Mouse (Mus musculus) liver, embryonic 16.5 days (tissue): Measurements from ENCODE around the gene Gna12. TPM values are rescaled to one million over a fixed set of nuclear protein-coding genes. Genes with fewer than 3 reads are reported as not detected.

Experiments used
- ATAC-seq: fragments of 200-750 bp; cut with Nextera tagmentation; 2 replicates; pipeline ENCODE4 v1.8.0; 2017; ENCODE audit warnings: low read depth, mild to moderate bottlenecking, moderate number of reproducible peaks, moderate library complexity
- H3K27ac ChIP-seq: fragments of 300-500 bp; sonication (generic); 2 replicates; pipeline ENCODE4 v1.5.1; 2014; ENCODE audit warnings: mild to moderate bottlenecking, low read length
- H3K27me3 ChIP-seq: fragments of 300-500 bp; sonication (generic); 2 replicates; pipeline ENCODE4 v1.6.1; 2014; ENCODE audit warnings: low read depth, low read length, mixed read lengths; ENCODE audit not compliant: control insufficient read depth, insufficient read depth
- H3K36me3 ChIP-seq: fragments of 300-500 bp; sonication (generic); 2 replicates; pipeline ENCODE4 v1.6.1; 2014; ENCODE audit warnings: mild to moderate bottlenecking; ENCODE audit not compliant: control insufficient read depth, insufficient read depth
- H3K4me1 ChIP-seq: fragments of 300-500 bp; sonication (generic); 2 replicates; pipeline ENCODE4 v1.6.1; 2014; ENCODE audit warnings: low read depth, low read length, mixed read lengths; ENCODE audit not compliant: control insufficient read depth
- H3K4me2 ChIP-seq: fragments of 300-500 bp; sonication (generic); 2 replicates; pipeline ENCODE4 v1.6.1; 2014; ENCODE audit warnings: low read depth, low read length, mixed read lengths
- H3K4me3 ChIP-seq: fragments of 300-500 bp; sonication (generic); 2 replicates; pipeline ENCODE4 v1.5.1; 2014; ENCODE audit warnings: low read depth, mild to moderate bottlenecking, low read length
- H3K9ac ChIP-seq: fragments of 300-500 bp; sonication (generic); 2 replicates; pipeline ENCODE4 v1.6.1; 2014; ENCODE audit warnings: low read depth, low read length
- H3K9me3 ChIP-seq: fragments of 300-500 bp; sonication (generic); replicated peaks from 2 replicates; pipeline ENCODE4 v1.6.1; 2016; ENCODE audit warnings: low read length; ENCODE audit not compliant: control insufficient read depth
- WGBS: fragments of 180-500 bp; shearing (Covaris S2); extraction: QIAGEN DNeasy Blood & Tissue Kit; methylation state at CpG from one replicate; pipeline ENCODE4 v1.1.7; 2014; ENCODE audit not compliant: insufficient replicate concordance; 5-methylcytosine and 5-hydroxymethylcytosine counted together
- polyA plus RNA-seq: library from polyadenylated mRNA; unstranded; fragments of >200 nt; fragmentation: Nextera tagmentation; extraction: Ambion mirVana; gene quantifications from 2 replicates; pipeline ENCODE4 v1.2.1, GENCODE M21; 2015

The Gna12 gene
- 1.9 and 2.4 TPM in 2 replicates for polyA plus RNA-seq

GRCm38 (mm10) chr5:140830314-140831063 lies at the start of gene Gna12:
Gna12 (minus strand) TSS chr5:140830431.
- Histone ChIP-seq H3K4me1 (peaks cover 35% of the 10 kb centered on the region), H3K4me3 (peak within 1 kb of the TSS; percentile 83), H3K36me3 (no peaks in the 10 kb centered on the region), H3K27me3 (no peaks in the 10 kb centered on the region), H3K9ac (peak within 1 kb of the TSS; percentile 77), H3K9me3 (no peaks in the 10 kb centered on the region), H3K27ac (peak within 1 kb of the TSS; percentile 73), H3K4me2 (peak within 1 kb of the TSS; percentile 96)
- WGBS = under 1% methylated on average over 37 of the region's 49 CpGs
- peak; percentile 95 for ATAC-seq

DNA sequence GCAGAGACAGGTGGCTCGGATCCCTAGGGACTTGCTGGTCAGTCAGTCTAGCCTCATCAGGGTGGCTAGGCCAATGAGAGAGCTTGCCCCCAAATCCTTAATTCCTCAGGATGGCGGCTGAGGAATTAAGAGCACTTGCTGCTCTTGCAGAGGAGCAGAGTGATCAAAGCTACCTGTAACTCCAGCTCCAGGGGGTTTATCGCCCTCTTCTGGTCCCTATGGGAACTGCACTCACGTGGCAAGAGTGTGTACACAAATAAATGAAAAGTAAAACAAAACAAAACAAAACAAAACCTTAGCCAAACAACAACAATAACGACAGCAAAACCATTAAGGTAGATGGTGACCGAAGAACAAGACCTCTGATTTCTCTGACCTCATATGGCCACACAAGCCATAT lies 48.4 kb upstream of the Gna12 start:
- H3K9me3 ChIP-seq = no peaks in the 10 kb centered on the region
- no peak overlapping the region for H3K27ac ChIP-seq
- no peaks in the 10 kb centered on the region for H3K4me1 ChIP-seq
- no peak for ATAC-seq
- no peaks in the 10 kb centered on the region for H3K36me3 ChIP-seq
- no peak overlapping the region for H3K4me3 ChIP-seq
- no peak overlapping the region for H3K4me2 ChIP-seq
- 46% methylated on average over 6 of the region's 6 CpGs for WGBS
- no peak overlapping the region for H3K9ac ChIP-seq
- H3K27me3 ChIP-seq = no peaks in the 10 kb centered on the region

DNA sequence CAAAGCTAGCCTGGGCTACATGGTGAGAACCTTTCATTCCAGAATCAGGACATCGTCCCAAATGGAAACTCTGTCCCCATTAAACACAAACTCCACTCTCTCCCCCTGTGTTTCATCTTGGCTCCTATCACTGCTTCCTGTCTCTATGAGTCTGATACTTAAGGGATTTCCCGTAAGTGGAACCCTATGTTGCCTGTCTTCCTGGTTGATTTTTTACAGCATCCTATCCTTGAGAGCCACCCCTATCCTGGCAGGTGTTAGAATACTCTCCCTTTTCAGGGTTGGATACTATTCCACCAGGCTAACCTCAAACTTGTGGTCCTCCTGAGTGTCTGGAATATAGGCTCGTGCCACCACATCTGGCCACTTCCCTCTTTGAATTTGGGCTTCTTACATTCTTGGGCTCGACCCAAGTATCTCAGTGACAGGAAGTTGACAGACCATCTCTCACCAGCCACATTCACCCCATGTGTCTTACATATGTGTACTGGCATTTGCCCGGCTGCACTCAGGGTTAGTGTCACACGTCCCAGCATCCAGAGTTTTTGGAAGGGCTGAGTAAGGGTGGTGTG lies 43.6 kb upstream of the Gna12 start:
- Histone ChIP-seq H3K4me1 (no peaks in the 10 kb centered on the region; the same call in 1 of the 2 replicates), H3K27me3 (no peaks in the 10 kb centered on the region), H3K9ac (no peak overlapping the region), H3K9me3 (no peaks in the 10 kb centered on the region), H3K4me3 (no peak overlapping the region), H3K4me2 (no peak overlapping the region), H3K27ac (no peak overlapping the region), H3K36me3 (no peaks in the 10 kb centered on the region)
- ATAC-seq = no peak
- 39% methylated on average over 6 of the region's 6 CpGs for WGBS

GRCm38 (mm10) chr5:140873039-140873551 lies 42.9 kb upstream of the Gna12 start:
- H3K4me3 ChIP-seq = no peak overlapping the region
- no peak overlapping the region for H3K27ac ChIP-seq
- WGBS = 12% methylated on average over 18 of the region's 18 CpGs
- H3K36me3 ChIP-seq = no peaks in the 10 kb centered on the region
- peak overlapping the region; percentile 44 for H3K4me2 ChIP-seq
- ATAC-seq = no peak
- H3K27me3 ChIP-seq = no peaks in the 10 kb centered on the region
- no peaks in the 10 kb centered on the region for H3K9me3 ChIP-seq
- no peaks in the 10 kb centered on the region; the same call in 1 of the 2 replicates for H3K4me1 ChIP-seq
- H3K9ac ChIP-seq = no peak overlapping the region

DNA sequence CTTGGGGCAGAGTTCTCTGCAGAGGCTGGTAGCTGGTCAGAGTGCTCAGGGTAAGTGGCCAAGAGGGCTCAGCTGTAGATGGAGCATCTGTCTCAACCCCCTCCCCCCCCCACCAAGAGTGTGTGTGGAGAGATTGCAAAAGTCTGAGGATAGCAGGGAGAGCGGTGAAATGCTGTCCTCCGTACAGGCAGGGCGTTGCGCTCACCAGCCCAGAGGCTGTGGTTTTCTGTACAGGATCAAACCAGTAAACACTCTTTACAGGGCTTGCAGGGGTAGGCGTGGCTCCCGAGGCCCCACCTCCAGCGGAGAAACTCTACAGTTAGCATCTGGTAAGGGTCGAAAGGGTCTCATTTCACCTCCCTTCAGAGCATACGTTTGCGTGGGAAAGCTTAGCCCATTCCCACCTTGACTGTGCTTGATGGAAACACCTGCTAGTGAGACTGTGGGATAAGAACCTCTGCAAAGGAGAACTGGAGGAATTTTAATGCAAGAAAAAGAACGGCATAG lies 42.4 kb upstream of the Gna12 start:
- no peaks in the 10 kb centered on the region for H3K36me3 ChIP-seq
- no peak overlapping the region for H3K9ac ChIP-seq
- WGBS = 5% methylated on average over 11 of the region's 11 CpGs
- no peak overlapping the region for H3K4me3 ChIP-seq
- no peak overlapping the region for H3K27ac ChIP-seq
- H3K4me2 ChIP-seq = peak overlapping the region; percentile 44
- no peaks in the 10 kb centered on the region for H3K9me3 ChIP-seq
- no peaks in the 10 kb centered on the region for H3K27me3 ChIP-seq
- 0 out of 2 replicates have a peak, but pooled peaks have one; percentile 16 for ATAC-seq
- no peaks in the 10 kb centered on the region; the same call in 1 of the 2 replicates for H3K4me1 ChIP-seq

DNA sequence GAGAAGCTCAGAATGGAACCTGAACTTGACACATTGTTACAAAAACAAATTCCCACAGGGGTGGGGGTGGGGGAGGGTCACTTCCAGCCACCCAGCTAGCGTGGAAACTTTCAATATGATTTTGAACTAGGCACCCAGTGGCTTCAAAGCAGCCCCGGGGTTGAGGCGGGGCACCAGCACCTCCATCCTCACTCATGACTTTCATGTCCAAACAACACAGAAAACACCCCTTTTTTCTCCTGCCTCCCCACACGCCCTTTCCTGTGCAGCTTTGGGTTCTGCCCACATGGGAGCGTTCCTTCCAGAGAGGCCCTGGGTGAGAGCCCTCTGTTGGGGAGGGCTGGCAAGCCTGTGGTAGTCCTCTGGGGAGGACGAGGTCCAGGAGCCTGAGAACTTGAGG lies 41.0 kb upstream of the Gna12 start:
- Histone ChIP-seq H3K9ac (no peak overlapping the region), H3K4me2 (no peak overlapping the region), H3K4me1 (no peaks in the 10 kb centered on the region; the same call in 1 of the 2 replicates), H3K36me3 (no peaks in the 10 kb centered on the region), H3K27me3 (no peaks in the 10 kb centered on the region), H3K9me3 (no peaks in the 10 kb centered on the region), H3K27ac (no peak overlapping the region), H3K4me3 (no peak overlapping the region)
- ATAC-seq = no peak
- WGBS = 42% methylated on average over 6 of the region's 6 CpGs

- Histone ChIP-seq H3K27ac (no peak overlapping the region), H3K4me3 (no peak overlapping the region), H3K36me3 (no peaks in the 10 kb centered on the region), H3K4me2 (no peak overlapping the region), H3K9ac (no peak overlapping the region), H3K4me1 (no peaks in the 10 kb centered on the region; the same call in 1 of the 2 replicates), H3K9me3 (no peaks in the 10 kb centered on the region), H3K27me3 (no peaks in the 10 kb centered on the region)
- WGBS = 41% methylated on average over 2 of the region's 2 CpGs
- no peak for ATAC-seq
Observed at GRCm38 (mm10) chr5:140869034-140869433, 38.8 kb upstream of the Gna12 start.

GRCm38 (mm10) chr5:140859730-140860129 lies 29.5 kb upstream of the Gna12 start:
- H3K9me3 ChIP-seq = no peaks in the 10 kb centered on the region
- H3K4me2 ChIP-seq = no peak overlapping the region
- 56% methylated on average over 5 of the region's 5 CpGs for WGBS
- H3K4me1 ChIP-seq = no peaks in the 10 kb centered on the region
- no peaks in the 10 kb centered on the region for H3K36me3 ChIP-seq
- no peak overlapping the region for H3K4me3 ChIP-seq
- no peak for ATAC-seq
- no peaks in the 10 kb centered on the region for H3K27me3 ChIP-seq
- H3K9ac ChIP-seq = no peak overlapping the region
- H3K27ac ChIP-seq = no peak overlapping the region

GRCm38 (mm10) chr5:140858335-140858734 lies 28.1 kb upstream of the Gna12 start:
- Histone ChIP-seq H3K4me1 (no peaks in the 10 kb centered on the region), H3K27me3 (no peaks in the 10 kb centered on the region), H3K9ac (no peak overlapping the region), H3K4me3 (no peak overlapping the region), H3K9me3 (no peaks in the 10 kb centered on the region), H3K4me2 (no peak overlapping the region), H3K36me3 (no peaks in the 10 kb centered on the region), H3K27ac (no peak overlapping the region)
- ATAC-seq = no peak
- 47% methylated on average over 3 of the region's 3 CpGs for WGBS
